Mouse (Mus musculus): Measurements from ENCODE around the gene Gm20388.

GRCm38 (mm10) chr8:121300066-121300465, 1389.4 kb downstream of the Gm20388 start:
- TF ChIP-seq EP300 (IDR thresholded peaks at IDR 0.05; ENCODE audit: low read depth) (no peak), CTCF (IDR thresholded peaks at IDR 0.05; ENCODE audit: low read depth) (no peak)

Measured in liver, embryonic 14.5 days (tissue).